Mouse (Mus musculus): ENCODE measurements around the gene Brd2. TPM values are rescaled to one million over a fixed set of nuclear protein-coding genes. Genes with fewer than 3 reads are reported as not detected.

The Brd2 gene
- polyA plus RNA-seq, 1 experiment from 2014 or later: 129 TPM

DNA sequence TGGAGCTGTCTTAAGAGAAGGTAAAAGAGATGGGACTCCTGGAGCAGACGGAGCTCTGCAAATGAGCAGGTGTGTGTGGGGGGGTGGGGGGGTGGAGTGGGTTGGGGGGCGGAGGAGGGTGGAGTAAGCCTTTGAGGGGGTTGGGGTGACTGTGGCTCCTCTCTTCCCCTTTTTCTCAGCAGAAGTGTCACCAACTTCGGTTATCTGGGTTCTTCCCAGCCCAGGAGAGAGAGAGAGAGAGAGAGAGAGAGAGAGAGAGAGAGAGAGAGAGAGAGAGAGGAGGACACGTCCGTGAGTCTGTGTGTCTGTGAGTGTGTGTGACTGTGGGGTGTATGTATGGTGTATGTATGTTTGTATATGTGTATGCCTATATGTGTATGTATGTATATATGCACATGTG, 21.0 kb upstream of the Brd2 start:
- Histone ChIP-seq H3K27ac (no peak overlapping the region), H3K36me3 (no peaks in the 10 kb centered on the region), H3K4me1 (replicated peaks) (peaks cover 22% of the 10 kb centered on the region), H3K27me3 (peaks cover 31% of the 10 kb centered on the region), H3K4me2 (no peak overlapping the region), H3K9me3 (no peaks in the 10 kb centered on the region), H3K9ac (replicated peaks) (no peak overlapping the region), H3K4me3 (replicated peaks) (no peak overlapping the region)
- 67% methylated on average over 4 of the region's 5 CpGs for WGBS
- no peak for ATAC-seq (ENCODE audit: insufficient number of reproducible peaks, insufficient read depth, low FRiP score, low TSS enrichment, low read depth)

DNA sequence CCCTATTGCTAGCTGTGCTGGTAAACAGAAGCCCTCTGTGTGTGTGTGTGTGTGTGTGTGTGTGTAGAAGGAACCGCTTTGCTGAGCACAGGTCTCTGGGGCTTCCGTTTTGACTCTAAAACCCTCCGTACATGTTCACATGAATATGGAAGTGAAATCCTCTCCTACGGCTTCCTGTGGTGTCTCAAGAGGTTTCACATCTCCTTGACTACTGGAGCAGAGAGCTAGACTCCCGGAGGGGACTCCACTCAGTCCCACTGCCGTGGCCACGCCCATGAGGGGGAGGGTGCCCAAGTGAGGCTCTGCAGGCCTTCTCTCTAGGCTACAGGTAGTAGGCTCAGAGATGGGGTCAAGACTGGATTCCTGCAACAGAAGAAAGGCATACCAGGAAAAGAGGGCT, 20.6 kb upstream of the Brd2 start, which contains the start of gene H2-DMb2:
Gene H2-DMb2 (plus strand): TSS at position 275 of the 400 bp plus-strand sequence.
- Histone ChIP-seq H3K9ac (replicated peaks) (no peak within 1 kb of the TSS), H3K27me3 (peaks cover 36% of the 10 kb centered on the region), H3K4me3 (replicated peaks) (no peak within 1 kb of the TSS), H3K4me1 (replicated peaks) (peaks cover 22% of the 10 kb centered on the region), H3K9me3 (no peaks in the 10 kb centered on the region), H3K27ac (no peak within 1 kb of the TSS), H3K36me3 (no peaks in the 10 kb centered on the region), H3K4me2 (no peak within 1 kb of the TSS)
- no peak for ATAC-seq (ENCODE audit: insufficient number of reproducible peaks, insufficient read depth, low FRiP score, low TSS enrichment, low read depth)
- 42% methylated on average over 7 of the region's 7 CpGs for WGBS

DNA sequence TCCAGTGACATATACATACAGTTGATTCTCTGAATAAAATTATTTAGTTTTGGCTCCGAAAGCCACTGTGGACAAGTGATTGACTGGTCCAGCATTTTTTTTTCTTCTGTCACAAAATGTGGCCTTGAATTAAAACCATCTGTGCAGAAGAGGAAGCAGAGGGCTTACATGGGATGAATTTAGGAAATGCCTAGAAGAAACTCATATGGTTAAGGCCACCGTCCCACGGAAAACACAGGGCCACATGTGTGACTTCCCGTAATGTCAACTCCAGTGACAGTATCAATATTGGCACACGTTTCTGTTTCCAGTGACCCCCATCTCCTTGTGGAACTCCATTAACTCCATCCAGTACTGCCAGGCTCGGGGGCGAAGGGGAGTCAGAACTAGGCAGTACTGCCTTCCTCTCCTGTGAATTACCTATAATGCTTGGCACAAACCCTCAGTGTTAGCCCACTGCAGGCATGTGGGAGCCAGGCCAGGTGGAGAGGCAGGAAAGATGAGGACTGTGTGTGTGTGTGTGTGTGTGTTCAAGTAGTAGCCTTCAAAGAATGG, 20.1 kb upstream of the Brd2 start:
- H3K9ac ChIP-seq (replicated peaks): no peak overlapping the region
- H3K4me3 ChIP-seq (replicated peaks): no peak overlapping the region
- H3K4me2 ChIP-seq: no peak overlapping the region
- H3K4me1 ChIP-seq (replicated peaks): peaks cover 22% of the 10 kb centered on the region
- no peaks in the 10 kb centered on the region for H3K36me3 ChIP-seq
- no peaks in the 10 kb centered on the region for H3K9me3 ChIP-seq
- peaks cover 41% of the 10 kb centered on the region for H3K27me3 ChIP-seq
- H3K27ac ChIP-seq: no peak overlapping the region
- no peak; the same call in 1 of the 2 replicates for ATAC-seq (ENCODE audit: insufficient number of reproducible peaks, insufficient read depth, low FRiP score, low TSS enrichment, low read depth)
- 49% methylated on average over 7 of the region's 7 CpGs for WGBS

DNA sequence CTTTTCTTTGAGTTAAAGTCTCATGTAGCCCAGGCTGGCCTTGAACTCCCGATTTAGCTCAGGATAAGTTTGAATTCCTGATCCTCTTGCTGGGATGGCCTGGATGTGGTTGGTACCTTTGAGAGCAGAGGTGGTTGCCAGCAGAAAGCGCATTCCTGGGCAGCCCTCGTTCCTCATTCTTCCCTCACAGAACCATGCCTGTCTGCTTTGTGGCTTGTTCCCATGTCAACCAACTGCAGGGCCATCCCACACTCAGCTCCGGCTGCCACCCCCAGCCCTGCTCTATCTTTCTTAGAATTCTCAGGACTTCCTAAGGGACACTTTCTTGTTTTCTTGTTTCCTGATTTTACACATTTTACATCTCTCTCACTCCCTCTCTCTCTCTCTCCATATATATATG, 19.0 kb upstream of the Brd2 start:
- no peaks in the 10 kb centered on the region for H3K9me3 ChIP-seq

DNA sequence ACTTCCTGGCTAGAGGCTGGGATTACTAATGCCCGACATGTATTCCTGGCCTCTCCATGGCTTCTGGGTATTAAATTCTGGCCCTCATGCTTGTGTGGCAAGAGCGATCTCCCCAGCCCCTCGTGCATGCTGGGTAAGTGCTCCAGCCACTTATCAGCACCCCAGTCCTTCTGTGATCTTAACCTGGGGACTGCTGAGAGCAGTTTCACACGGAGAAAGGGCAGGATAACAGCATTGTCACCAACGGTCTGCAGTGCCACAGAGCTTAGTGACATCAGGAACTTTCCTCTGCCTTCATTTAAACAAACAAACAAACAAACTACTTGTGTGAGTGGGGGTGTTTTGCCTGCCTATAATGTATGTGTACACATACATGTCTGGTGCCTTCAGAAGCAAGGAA, 17.8 kb upstream of the Brd2 start:
- no peaks in the 10 kb centered on the region for H3K36me3 ChIP-seq
- H3K9me3 ChIP-seq: no peaks in the 10 kb centered on the region
- H3K9ac ChIP-seq (replicated peaks): no peak overlapping the region
- H3K4me1 ChIP-seq (replicated peaks): peaks cover 29% of the 10 kb centered on the region
- H3K4me3 ChIP-seq (replicated peaks): no peak overlapping the region
- no peak for ATAC-seq (ENCODE audit: insufficient number of reproducible peaks, insufficient read depth, low FRiP score, low TSS enrichment, low read depth)
- H3K27ac ChIP-seq: no peak overlapping the region
- 11% methylated on average over 5 of the region's 5 CpGs for WGBS
- H3K27me3 ChIP-seq: peaks cover 55% of the 10 kb centered on the region
- H3K4me2 ChIP-seq: peak overlapping the region; percentile 63; the same call in 1 of the 2 replicates

More for the DNA sequence above, 19.0 kb upstream of the Brd2 start:
- Histone ChIP-seq H3K4me3 (replicated peaks) (no peak overlapping the region), H3K27me3 (peaks cover 51% of the 10 kb centered on the region), H3K4me2 (no peak overlapping the region), H3K27ac (no peak overlapping the region), H3K36me3 (no peaks in the 10 kb centered on the region), H3K9ac (replicated peaks) (no peak overlapping the region), H3K4me1 (replicated peaks) (peaks cover 22% of the 10 kb centered on the region)
- WGBS: 60% methylated on average over 4 of the region's 4 CpGs
- no peak for ATAC-seq (ENCODE audit: insufficient number of reproducible peaks, insufficient read depth, low FRiP score, low TSS enrichment, low read depth)

DNA sequence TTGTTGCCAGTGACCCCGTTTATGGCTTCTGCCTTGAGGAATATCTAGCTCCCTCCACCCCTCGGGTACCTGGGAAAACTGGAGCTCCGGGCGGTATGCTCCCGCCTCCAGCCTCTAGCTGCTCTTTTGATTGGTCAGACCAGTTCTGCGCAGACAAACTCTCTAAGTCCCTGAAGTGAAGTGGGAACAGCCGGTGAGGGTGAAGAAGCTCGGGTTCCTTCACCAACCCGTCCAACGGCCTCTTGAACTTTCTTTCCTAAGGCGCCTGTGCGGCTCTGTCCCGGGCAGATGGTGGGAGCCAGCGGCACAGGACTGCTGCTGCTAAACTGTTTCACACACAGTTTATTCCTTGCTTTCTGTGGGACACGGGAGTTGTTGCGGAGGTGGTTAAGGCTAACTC, 17.0 kb upstream of the Brd2 start:
- 1% methylated on average over 16 of the region's 16 CpGs for whole genome bisulfite sequencing
- Histone ChIP-seq H3K9ac (replicated peaks) (no peak overlapping the region; the same call in 1 of the 2 replicates), H3K4me1 (replicated peaks) (peaks cover 29% of the 10 kb centered on the region), H3K27me3 (peaks cover 55% of the 10 kb centered on the region), H3K4me2 (peak overlapping the region; percentile 63), H3K27ac (no peak overlapping the region), H3K9me3 (no peaks in the 10 kb centered on the region), H3K4me3 (replicated peaks) (peak overlapping the region; percentile 34), H3K36me3 (no peaks in the 10 kb centered on the region)
- no peak for ATAC-seq (ENCODE audit: insufficient number of reproducible peaks, insufficient read depth, low FRiP score, low TSS enrichment, low read depth)

DNA sequence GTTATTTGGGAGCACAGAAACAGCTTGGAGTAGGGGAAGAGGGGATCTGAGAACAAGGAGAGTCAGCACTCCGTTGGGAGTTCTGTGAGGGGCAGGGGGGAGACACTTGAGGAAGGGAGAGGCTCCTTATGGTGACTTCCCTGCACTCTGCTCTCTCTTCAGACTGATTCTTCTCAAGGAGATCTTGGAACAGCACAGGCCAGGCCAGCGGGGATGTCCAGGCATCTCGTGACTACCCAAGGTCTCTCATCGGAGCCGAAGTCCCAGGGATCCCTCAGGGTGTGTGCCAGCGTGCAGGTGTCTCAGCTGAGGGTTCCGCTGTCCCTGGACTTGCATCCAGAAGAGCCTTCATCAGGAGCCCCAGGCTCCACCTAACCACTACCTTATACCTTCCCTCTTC, 16.2 kb upstream of the Brd2 start:
- H3K9ac ChIP-seq (replicated peaks): no peak overlapping the region
- no peaks in the 10 kb centered on the region for H3K36me3 ChIP-seq
- H3K4me1 ChIP-seq (replicated peaks): peaks cover 29% of the 10 kb centered on the region
- no peak for ATAC-seq (ENCODE audit: insufficient number of reproducible peaks, insufficient read depth, low FRiP score, low TSS enrichment, low read depth)
- 84% methylated on average over 7 of the region's 7 CpGs for WGBS
- H3K27ac ChIP-seq: no peak overlapping the region
- peaks cover 55% of the 10 kb centered on the region for H3K27me3 ChIP-seq
- no peaks in the 10 kb centered on the region for H3K9me3 ChIP-seq
- no peak overlapping the region for H3K4me3 ChIP-seq (replicated peaks)
- H3K4me2 ChIP-seq: peak overlapping the region; percentile 63; the same call in 1 of the 2 replicates

DNA sequence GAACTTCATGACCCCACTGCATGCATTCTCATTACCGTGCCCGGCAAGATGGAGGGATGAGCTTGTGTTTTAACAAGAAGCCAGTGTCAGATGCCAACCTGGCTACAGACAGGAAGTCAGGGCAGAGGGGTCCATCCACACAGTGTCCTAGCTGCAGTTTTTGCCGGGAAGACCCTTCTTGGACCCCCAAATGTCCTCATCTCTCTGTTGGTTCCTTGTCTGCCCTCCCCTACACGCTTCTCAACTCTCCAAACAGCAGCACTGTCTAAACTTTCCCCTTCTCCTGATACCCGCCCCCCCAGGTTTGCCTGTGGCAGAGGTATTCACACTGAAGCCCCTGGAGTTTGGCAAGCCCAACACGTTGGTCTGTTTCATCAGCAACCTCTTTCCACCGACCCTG, 15.2 kb upstream of the Brd2 start:
- H3K27me3 ChIP-seq: peaks cover 55% of the 10 kb centered on the region
- H3K27ac ChIP-seq: no peak overlapping the region
- H3K4me3 ChIP-seq (replicated peaks): no peak overlapping the region
- H3K4me1 ChIP-seq (replicated peaks): peaks cover 21% of the 10 kb centered on the region
- ATAC-seq (ENCODE audit: insufficient number of reproducible peaks, insufficient read depth, low FRiP score, low TSS enrichment, low read depth): no peak
- H3K36me3 ChIP-seq: no peaks in the 10 kb centered on the region
- no peak overlapping the region for H3K9ac ChIP-seq (replicated peaks)
- no peaks in the 10 kb centered on the region for H3K9me3 ChIP-seq
- H3K4me2 ChIP-seq: no peak overlapping the region
- 64% methylated on average over 7 of the region's 7 CpGs for WGBS

DNA sequence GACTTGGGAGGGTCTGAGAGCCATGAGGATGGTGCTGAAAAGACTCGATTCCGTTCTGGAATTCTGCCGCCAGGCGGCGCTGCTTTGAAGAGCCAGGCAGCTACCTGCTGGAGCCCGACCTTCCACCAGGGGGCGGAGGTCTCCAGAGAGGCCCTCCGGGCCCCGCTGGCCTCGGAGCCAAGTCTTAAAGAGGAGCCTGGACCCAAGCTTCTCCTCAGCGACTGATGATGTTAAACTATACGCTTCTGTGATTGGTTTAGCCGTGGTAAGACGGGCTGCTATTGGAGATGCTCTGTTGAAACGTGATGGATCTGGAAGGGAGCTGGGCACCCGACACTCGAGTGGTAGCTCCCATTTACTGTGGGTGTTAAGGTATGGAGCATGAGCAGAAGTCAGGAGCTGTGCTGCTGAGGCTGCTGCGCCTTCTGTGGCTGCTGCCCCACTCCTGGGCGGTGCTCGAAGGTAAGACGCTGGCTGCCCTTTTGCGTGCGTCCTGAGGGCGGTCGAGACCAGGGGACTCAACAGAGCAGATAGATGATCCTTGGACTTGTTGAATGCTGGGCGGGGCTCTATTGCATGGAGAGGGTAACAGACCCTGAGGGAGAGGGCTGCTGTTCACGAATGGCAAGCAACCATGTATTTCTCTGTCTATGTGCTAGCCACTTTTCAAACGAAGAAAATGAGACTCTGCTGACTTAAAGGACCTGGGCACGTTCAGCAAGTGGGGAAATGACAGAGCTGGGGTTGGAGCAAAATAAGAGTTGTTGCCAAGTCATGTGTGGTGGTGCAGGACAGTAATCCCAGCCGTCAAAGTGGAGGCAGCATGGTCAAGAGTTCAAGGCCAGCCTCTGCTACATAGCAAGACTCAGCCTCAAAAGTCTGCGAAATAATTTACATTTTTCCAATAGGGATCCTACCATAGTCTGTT, 13.1 kb upstream of the Brd2 start:
- Histone ChIP-seq H3K4me3 (replicated peaks) (peak overlapping the region; percentile 39), H3K36me3 (no peaks in the 10 kb centered on the region), H3K27me3 (peaks cover 45% of the 10 kb centered on the region), H3K9me3 (no peaks in the 10 kb centered on the region), H3K4me1 (replicated peaks) (peaks cover 19% of the 10 kb centered on the region), H3K9ac (replicated peaks) (no peak overlapping the region), H3K4me2 (peak overlapping the region; percentile 72), H3K27ac (0 out of 2 replicates have a peak overlapping the region, but pooled peaks have one; percentile 41)
- peak; percentile 94 for ATAC-seq (ENCODE audit: insufficient number of reproducible peaks, insufficient read depth, low FRiP score, low TSS enrichment, low read depth)
- WGBS: 7% methylated on average over 31 of the region's 31 CpGs

DNA sequence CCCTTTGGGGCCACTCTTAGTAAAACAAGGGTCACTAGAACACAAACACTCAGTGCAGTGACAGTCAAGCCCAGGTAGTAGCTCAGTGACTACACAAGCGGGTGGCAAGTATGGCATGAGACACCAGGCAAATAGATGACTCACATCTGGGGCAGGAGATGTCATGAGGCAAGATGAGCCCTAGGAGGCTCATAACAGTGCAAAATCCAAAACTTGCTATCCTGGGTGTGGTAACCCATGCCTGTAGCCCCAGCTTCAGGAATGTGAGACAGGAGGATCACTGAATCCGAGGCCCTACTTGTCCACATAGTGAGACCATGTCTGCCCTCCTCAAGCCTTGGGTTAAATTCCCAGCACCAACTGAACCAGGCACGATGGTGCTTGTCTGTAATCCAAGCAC, 12.0 kb upstream of the Brd2 start:
- ATAC-seq (ENCODE audit: insufficient number of reproducible peaks, insufficient read depth, low FRiP score, low TSS enrichment, low read depth): no peak
- H3K27ac ChIP-seq: no peak overlapping the region
- H3K4me2 ChIP-seq: no peak overlapping the region
- H3K27me3 ChIP-seq: peaks cover 34% of the 10 kb centered on the region
- no peak overlapping the region for H3K9ac ChIP-seq (replicated peaks)
- no peaks in the 10 kb centered on the region for H3K36me3 ChIP-seq
- H3K9me3 ChIP-seq: no peaks in the 10 kb centered on the region
- no peak overlapping the region for H3K4me3 ChIP-seq (replicated peaks)
- H3K4me1 ChIP-seq (replicated peaks): peaks cover 14% of the 10 kb centered on the region
- WGBS: 78% methylated on average over 3 of the region's 3 CpGs

DNA sequence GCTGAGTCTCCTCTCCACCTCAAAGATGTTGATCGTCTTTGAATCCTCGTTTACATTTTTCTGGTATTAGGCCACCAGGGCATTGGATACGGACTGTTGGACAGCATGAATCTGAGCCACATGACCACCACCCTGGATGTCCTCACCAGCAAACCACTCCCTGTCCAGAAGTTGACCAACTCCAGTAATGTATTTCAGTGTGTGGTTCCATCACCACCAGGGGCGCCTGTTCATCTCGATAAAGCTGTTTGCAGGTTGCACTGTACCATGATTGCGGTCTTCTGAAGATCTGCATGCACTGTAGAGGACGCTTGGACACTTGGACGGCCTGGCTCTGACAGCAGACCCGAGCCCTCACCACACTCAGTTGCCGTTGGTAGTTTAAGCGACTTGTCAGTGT, 10.9 kb upstream of the Brd2 start:
- no peaks in the 10 kb centered on the region for H3K9me3 ChIP-seq
- H3K4me1 ChIP-seq (replicated peaks): peaks cover 20% of the 10 kb centered on the region
- H3K27me3 ChIP-seq: peaks cover 22% of the 10 kb centered on the region
- H3K27ac ChIP-seq: no peak overlapping the region
- H3K4me2 ChIP-seq: no peak overlapping the region
- H3K9ac ChIP-seq (replicated peaks): no peak overlapping the region
- no peaks in the 10 kb centered on the region for H3K36me3 ChIP-seq
- no peak overlapping the region for H3K4me3 ChIP-seq (replicated peaks)
- 86% methylated on average over 11 of the region's 11 CpGs for WGBS
- no peak for ATAC-seq (ENCODE audit: insufficient number of reproducible peaks, insufficient read depth, low FRiP score, low TSS enrichment, low read depth)
